Mouse (Mus musculus) small intestine, adult 2 months (tissue): Measurements from ENCODE around the gene Nin. TPM values are rescaled to one million over a fixed set of nuclear protein-coding genes. Genes with fewer than 3 reads are reported as not detected.

ENCODE experiments used
- H3K27ac ChIP-seq: fragments of 200-500 bp; 2 replicates; pipeline ENCODE4 v1.5.1; 2012; ENCODE audit warnings: low read depth, low read length, control low read depth, inconsistent platforms; ENCODE audit not compliant: insufficient read depth
- H3K27me3 ChIP-seq: fragments of 200-500 bp; 2 replicates; pipeline ENCODE4 v1.6.1; 2012; ENCODE audit warnings: mild to moderate bottlenecking, moderate library complexity, low read length, inconsistent platforms; ENCODE audit not compliant: control insufficient read depth, insufficient read depth
- H3K36me3 ChIP-seq: fragments of 200-500 bp; 2 replicates; pipeline ENCODE4 v1.6.1; 2012; ENCODE audit warnings: mild to moderate bottlenecking, low read length, control low read depth, inconsistent platforms; ENCODE audit not compliant: control insufficient read depth, insufficient read depth
- H3K4me1 ChIP-seq: fragments of 200-500 bp; 2 replicates; pipeline ENCODE4 v1.6.1; 2012; ENCODE audit warnings: low read length, inconsistent platforms, mixed read lengths; ENCODE audit not compliant: control insufficient read depth, insufficient read depth, insufficient read length
- H3K4me3 ChIP-seq: fragments of 200-500 bp; 2 replicates; pipeline ENCODE4 v1.5.1; 2012; ENCODE audit warnings: low read depth, mild to moderate bottlenecking, control low read depth, inconsistent platforms, low read length, moderate library complexity
- CTCF ChIP-seq: fragments of 200-500 bp; IDR thresholded peaks from 2 replicates; pipeline ENCODE4 v1.5.1; 2012; ENCODE audit warnings: low read depth, mild to moderate bottlenecking, control low read depth, inconsistent platforms, low read length, moderate library complexity, mixed read lengths; ENCODE audit not compliant: insufficient replicate concordance, insufficient read length; ENCODE audit errors: extremely low read depth
- POLR2A ChIP-seq: fragments of 200-500 bp; IDR thresholded peaks from 2 replicates; pipeline ENCODE4 v1.6.1; 2012; ENCODE audit warnings: low read depth, mild to moderate bottlenecking, control low read depth, inconsistent platforms, low read length, moderate library complexity
- WGBS: fragments of 180-500 bp; shearing (Covaris S2); methylation state at CpG from one replicate; pipeline ENCODE4 v1.1.7; 2018; 5-methylcytosine and 5-hydroxymethylcytosine counted together
- polyA plus RNA-seq: library from polyadenylated mRNA; depleted of rRNA; stranded (reverse); fragments of >200 nt; gene quantifications from 2 replicates; pipeline ENCODE4 v1.2.3, GENCODE M21; 2012

Nin gene
- polyA plus RNA-seq, 1 experiment: 4.0 TPM

GRCm38 (mm10) chr12:70044353-70044752, 69.2 kb downstream of the Nin start:
- peaks cover 15% of the 10 kb centered on the region for H3K36me3 ChIP-seq

GRCm38 (mm10) chr12:70043421-70043820, 70.1 kb downstream of the Nin start:
- H3K4me1 ChIP-seq: no peaks in the 10 kb centered on the region
- no peak overlapping the region for H3K4me3 ChIP-seq
- WGBS: 93% methylated on average over 13 of the region's 13 CpGs
- H3K27ac ChIP-seq: no peak overlapping the region
- H3K27me3 ChIP-seq: no peaks in the 10 kb centered on the region
- TF ChIP-seq POLR2A (no peak), CTCF (no peak)
- H3K36me3 ChIP-seq: peaks cover 12% of the 10 kb centered on the region

More at GRCm38 (mm10) chr12:70044353-70044752, 69.2 kb downstream of the Nin start:
- Histone ChIP-seq H3K27ac (no peak overlapping the region), H3K4me1 (no peaks in the 10 kb centered on the region), H3K4me3 (no peak overlapping the region), H3K27me3 (no peaks in the 10 kb centered on the region)
- no peak for TF ChIP-seq POLR2A
- no peak for TF ChIP-seq CTCF
- 86% methylated on average over 4 of the region's 4 CpGs for WGBS

- H3K27me3 ChIP-seq: no peaks in the 10 kb centered on the region
- no peaks in the 10 kb centered on the region for H3K4me1 ChIP-seq
- peaks cover 14% of the 10 kb centered on the region for H3K36me3 ChIP-seq
- H3K4me3 ChIP-seq: no peak overlapping the region
- TF ChIP-seq CTCF: no peak
- no peak for TF ChIP-seq POLR2A
- 86% methylated on average over 6 of the region's 6 CpGs for WGBS
- H3K27ac ChIP-seq: no peak overlapping the region
Observed at GRCm38 (mm10) chr12:70040981-70041380, 72.5 kb downstream of the Nin start.

- H3K4me1 ChIP-seq: no peaks in the 10 kb centered on the region
- no peaks in the 10 kb centered on the region for H3K27me3 ChIP-seq
- peaks cover 9% of the 10 kb centered on the region for H3K36me3 ChIP-seq
- no peak overlapping the region for H3K4me3 ChIP-seq
- no peak overlapping the region for H3K27ac ChIP-seq
- no peak for TF ChIP-seq POLR2A
- TF ChIP-seq CTCF: no peak
- 93% methylated on average over 19 of the region's 19 CpGs for WGBS
Observed at GRCm38 (mm10) chr12:70036722-70037305, 76.7 kb downstream of the Nin start.

GRCm38 (mm10) chr12:70026233-70026632, 87.3 kb downstream of the Nin start:
- TF ChIP-seq POLR2A (no peak), CTCF (no peak)
- no peaks in the 10 kb centered on the region for H3K27me3 ChIP-seq
- no peak overlapping the region for H3K4me3 ChIP-seq
- no peaks in the 10 kb centered on the region for H3K4me1 ChIP-seq
- no peak overlapping the region for H3K27ac ChIP-seq
- H3K36me3 ChIP-seq: peaks cover 11% of the 10 kb centered on the region

- TF ChIP-seq CTCF: no peak
- no peak for TF ChIP-seq POLR2A
- no peaks in the 10 kb centered on the region for H3K4me1 ChIP-seq
- peaks cover 12% of the 10 kb centered on the region for H3K36me3 ChIP-seq
- no peaks in the 10 kb centered on the region for H3K27me3 ChIP-seq
- 93% methylated on average over 6 of the region's 6 CpGs for WGBS
- H3K27ac ChIP-seq: no peak overlapping the region
- no peak overlapping the region for H3K4me3 ChIP-seq
Observed at GRCm38 (mm10) chr12:70025431-70025830, 88.1 kb downstream of the Nin start.

GRCm38 (mm10) chr12:70023580-70023979, 89.9 kb downstream of the Nin start:
- WGBS: 89% methylated on average over 4 of the region's 4 CpGs

More at GRCm38 (mm10) chr12:70023580-70023979, 89.9 kb downstream of the Nin start:
- Histone ChIP-seq H3K27me3 (no peaks in the 10 kb centered on the region), H3K27ac (no peak overlapping the region), H3K4me1 (no peaks in the 10 kb centered on the region), H3K4me3 (no peak overlapping the region), H3K36me3 (peaks cover 14% of the 10 kb centered on the region)
- TF ChIP-seq POLR2A (no peak), CTCF (no peak)
